Mouse (Mus musculus) C2C12 (cell line): ENCODE data around the gene Med21. TPM values are rescaled to one million over a fixed set of nuclear protein-coding genes. Genes with fewer than 3 reads are reported as not detected.
A peak's percentile ranks its signal among the peaks of the same experiment; 100 is the strongest.

ENCODE experiments used
- H3K27me3 ChIP-seq: one replicate; pipeline ENCODE4 v1.6.1; 2011; ENCODE audit not compliant: control insufficient read depth, insufficient read depth, insufficient read length
- H3K36me3 ChIP-seq: one replicate; pipeline ENCODE4 v1.6.1; 2011; ENCODE audit not compliant: control insufficient read depth, insufficient read depth
- H3K4me3 ChIP-seq: one replicate; pipeline ENCODE4 v1.5.1; 2011; ENCODE audit warnings: mild to moderate bottlenecking, control low read depth; ENCODE audit not compliant: poor library complexity, insufficient read depth, severe bottlenecking
- H3K79me2 ChIP-seq: one replicate; pipeline ENCODE4 v1.6.1; 2011; ENCODE audit not compliant: control insufficient read depth, insufficient read depth
- H3K79me3 ChIP-seq: one replicate; pipeline ENCODE4 v1.6.1; 2011; ENCODE audit warnings: low read depth, control low read depth
- H3ac ChIP-seq: one replicate; pipeline ENCODE3; 2011; ENCODE audit warnings: low read depth; ENCODE audit not compliant: control insufficient read depth, insufficient read length
- CEBPB ChIP-seq: IDR thresholded peaks from one replicate; pipeline ENCODE4 v1.6.1; 2011; ENCODE audit warnings: low read depth, mild to moderate bottlenecking, control low read depth, moderate library complexity
- CTCF ChIP-seq: IDR thresholded peaks from one replicate; pipeline ENCODE4 v1.5.1; 2011; ENCODE audit not compliant: control insufficient read depth, insufficient read depth, insufficient read length
- FOSL1 ChIP-seq: IDR thresholded peaks from one replicate; pipeline ENCODE4 v1.8.0; 2011; ENCODE audit warnings: mild to moderate bottlenecking, low read length; ENCODE audit not compliant: poor library complexity, insufficient read depth, severe bottlenecking
- MAX ChIP-seq: IDR thresholded peaks from one replicate; pipeline ENCODE4 v1.6.1; 2011; ENCODE audit warnings: mild to moderate bottlenecking, control low read depth
- MYOD1 ChIP-seq: IDR thresholded peaks from one replicate; pipeline ENCODE4 v1.6.1; 2011; ENCODE audit warnings: low read depth; ENCODE audit not compliant: control insufficient read depth, insufficient read length
- MYOG ChIP-seq: IDR thresholded peaks from one replicate; pipeline ENCODE4 v1.6.1; 2011; ENCODE audit not compliant: control insufficient read depth, insufficient read length; ENCODE audit errors: extremely low read depth
- USF1 ChIP-seq: IDR thresholded peaks from one replicate; pipeline ENCODE4 v1.6.1; 2011; ENCODE audit warnings: low read depth, mild to moderate bottlenecking, control low read depth, moderate library complexity
- polyA plus RNA-seq: library from polyadenylated mRNA; unstranded; fragments of >200 nt; fragmentation: generic; extraction: Trizol; gene quantifications from one replicate; pipeline ENCODE4 v1.2.1, GENCODE M21; 2012; ENCODE audit warnings: missing spikeins

Med21 gene
- polyA plus RNA-seq, 1 experiment, result 49.0 TPM

DNA sequence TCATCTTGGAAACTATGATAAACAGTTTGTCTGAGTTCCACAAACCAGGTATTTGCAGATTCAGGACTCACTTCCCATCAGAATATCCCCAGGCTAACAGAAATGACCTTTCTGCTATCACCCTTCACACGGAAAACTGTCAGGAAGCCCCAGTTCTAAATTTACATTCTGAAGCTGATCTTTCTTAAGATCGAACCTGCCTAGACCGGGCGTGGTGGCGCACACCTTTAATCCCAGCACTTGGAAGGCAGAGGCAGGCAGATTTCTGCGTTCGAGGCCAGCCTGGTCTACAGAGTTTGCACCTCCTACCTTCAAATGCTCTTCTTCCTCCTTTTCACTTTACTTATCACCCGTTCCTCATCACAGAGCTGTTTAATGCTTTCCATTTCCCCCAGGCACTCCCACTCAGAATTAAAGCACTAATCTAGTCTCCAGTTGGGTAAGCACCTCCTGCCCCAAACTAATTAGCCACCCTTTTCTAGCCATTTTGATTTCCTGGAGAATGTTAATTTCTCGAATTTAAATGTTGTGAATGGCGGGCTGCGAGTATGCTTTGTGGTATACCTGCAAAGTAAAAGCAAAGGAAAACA, 631 bp upstream of the Med21 start:
- H3ac ChIP-seq, result no peak overlapping the region

DNA sequence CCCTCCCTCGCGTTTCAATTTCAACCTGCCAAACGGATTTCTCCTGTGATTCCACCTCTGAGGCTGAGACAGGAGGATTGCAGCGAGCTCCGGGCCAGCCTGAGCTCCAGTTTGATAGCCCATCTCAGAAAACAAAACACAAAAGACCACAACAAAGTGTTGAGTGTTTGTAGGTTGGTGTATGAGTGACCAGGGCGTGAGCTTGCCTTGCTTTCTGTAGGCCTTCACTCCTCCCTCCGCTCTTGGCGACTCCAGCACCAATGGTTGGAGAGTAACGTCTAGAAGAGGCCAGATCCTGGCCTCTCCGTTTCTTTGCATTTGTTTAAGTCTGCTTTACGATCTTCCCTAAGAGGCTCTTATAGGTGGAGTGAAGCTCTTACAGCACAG, 830 bp downstream of the Med21 start:
- TF ChIP-seq CTCF (no peak), CEBPB (no peak), USF1 (no peak), MAX (no peak), MYOD1 (no peak), FOSL1 (no peak), MYOG (no peak)
- Histone ChIP-seq H3K79me2 (peaks cover 55% of the 10 kb centered on the region), H3K4me3 (peak overlapping the region; percentile 62), H3K36me3 (no peaks in the 10 kb centered on the region), H3K27me3 (no peaks in the 10 kb centered on the region), H3ac (peak overlapping the region; percentile 95), H3K79me3 (peaks cover 31% of the 10 kb centered on the region)

More for the DNA sequence above, 631 bp upstream of the Med21 start:
- Histone ChIP-seq H3K79me2 (peaks cover 41% of the 10 kb centered on the region), H3K36me3 (no peaks in the 10 kb centered on the region), H3K27me3 (no peaks in the 10 kb centered on the region), H3K79me3 (peaks cover 27% of the 10 kb centered on the region), H3K4me3 (peak overlapping the region; percentile 62)
- no peak for TF ChIP-seq MYOD1
- no peak for TF ChIP-seq MAX
- no peak for TF ChIP-seq CEBPB
- TF ChIP-seq MYOG, result no peak
- no peak for TF ChIP-seq FOSL1
- TF ChIP-seq CTCF, result no peak
- TF ChIP-seq USF1, result no peak

DNA sequence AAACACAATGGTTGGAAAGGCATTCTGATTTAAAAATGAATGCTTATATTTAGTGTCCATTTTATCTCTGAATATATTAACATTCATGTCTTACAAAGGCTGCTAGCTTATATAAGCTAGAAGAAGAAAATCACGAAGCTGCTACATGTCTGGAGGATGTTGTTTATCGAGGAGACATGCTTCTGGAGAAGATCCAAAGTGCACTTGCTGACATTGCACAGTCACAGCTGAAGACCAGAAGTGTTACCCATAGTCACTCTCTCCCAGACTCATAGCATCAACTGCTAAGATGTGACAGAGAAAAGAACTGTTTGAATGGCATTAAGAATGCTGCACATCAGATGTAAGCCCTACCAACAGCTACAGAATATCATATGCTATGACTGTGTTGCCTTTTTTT, 7.7 kb downstream of the Med21 start:
- Histone ChIP-seq H3K27me3 (no peaks in the 10 kb centered on the region), H3K79me2 (peaks cover 31% of the 10 kb centered on the region), H3ac (no peak overlapping the region), H3K36me3 (peaks cover 30% of the 10 kb centered on the region), H3K4me3 (no peak overlapping the region), H3K79me3 (peaks cover 12% of the 10 kb centered on the region)
- no peak for TF ChIP-seq USF1
- no peak for TF ChIP-seq FOSL1
- no peak for TF ChIP-seq MYOD1
- no peak for TF ChIP-seq CEBPB
- no peak for TF ChIP-seq MYOG
- no peak for TF ChIP-seq MAX
- TF ChIP-seq CTCF, result no peak

DNA sequence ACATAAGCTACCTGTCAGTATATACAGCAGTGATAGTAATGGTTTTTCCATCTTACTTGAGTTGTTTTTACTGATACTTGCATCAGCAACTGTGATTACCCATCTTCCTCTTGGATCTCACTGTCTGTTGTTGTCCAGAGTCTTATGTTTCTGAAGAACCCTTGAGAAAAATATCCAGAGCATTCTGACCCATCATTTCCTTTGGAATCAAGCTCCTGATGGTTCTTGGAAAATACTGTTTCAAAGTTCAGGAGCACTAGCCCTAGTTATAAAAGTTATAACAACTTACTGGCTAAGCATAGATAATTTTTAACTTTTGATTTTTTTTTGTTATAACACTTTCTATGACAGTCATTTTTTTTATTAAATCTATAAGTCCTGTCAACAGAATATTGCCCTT, 9.1 kb downstream of the Med21 start:
- Histone ChIP-seq H3ac (no peak overlapping the region), H3K79me2 (peaks cover 17% of the 10 kb centered on the region), H3K4me3 (no peak overlapping the region), H3K36me3 (peaks cover 30% of the 10 kb centered on the region), H3K79me3 (peaks cover 7% of the 10 kb centered on the region), H3K27me3 (no peaks in the 10 kb centered on the region)
- TF ChIP-seq MAX (no peak), USF1 (no peak), MYOG (no peak), CTCF (no peak), FOSL1 (no peak), MYOD1 (no peak), CEBPB (no peak)

DNA sequence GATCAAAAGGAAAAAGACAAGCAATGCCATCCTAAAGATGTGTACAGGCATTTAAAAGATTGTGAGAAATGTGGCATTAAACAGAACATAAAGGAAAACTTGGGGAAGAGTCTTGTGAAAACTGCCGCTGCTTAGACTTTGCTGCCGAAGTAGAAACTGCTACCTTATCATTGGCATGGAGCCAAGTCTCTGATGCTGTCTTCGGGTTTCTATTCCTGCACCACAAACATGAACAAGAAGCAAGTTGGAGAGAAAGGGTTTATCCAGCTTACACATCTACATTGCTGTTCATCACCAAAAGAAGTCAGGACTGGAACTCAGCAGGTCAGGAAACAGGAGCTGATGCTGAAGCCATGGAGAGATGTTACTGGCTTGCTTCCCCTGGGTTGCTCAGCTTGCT, 10.8 kb downstream of the Med21 start:
- peaks cover 30% of the 10 kb centered on the region for H3K36me3 ChIP-seq
- no peaks in the 10 kb centered on the region for H3K79me3 ChIP-seq
- TF ChIP-seq MYOD1, result no peak
- H3ac ChIP-seq, result no peak overlapping the region
- H3K4me3 ChIP-seq, result no peak overlapping the region
- no peaks in the 10 kb centered on the region for H3K27me3 ChIP-seq
- no peaks in the 10 kb centered on the region for H3K79me2 ChIP-seq

DNA sequence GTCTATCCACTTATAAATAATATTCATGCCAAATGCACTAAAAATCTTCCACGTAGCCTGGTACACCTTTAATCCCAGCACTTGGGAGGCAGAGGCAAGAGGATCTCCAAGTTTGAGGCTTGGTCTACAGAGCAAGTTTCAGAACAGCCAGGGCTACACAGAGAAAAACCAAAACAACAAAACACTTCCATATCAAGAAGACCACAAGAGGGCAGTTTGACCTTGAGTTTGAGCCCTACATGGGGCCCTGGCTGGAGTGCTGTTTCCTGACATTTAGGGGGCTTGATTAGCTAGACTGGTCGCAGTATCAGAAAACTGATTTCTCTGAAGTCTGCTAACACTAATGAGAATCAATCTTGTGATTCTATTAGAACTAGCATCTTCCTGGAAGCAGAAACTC, 18.2 kb downstream of the Med21 start:
- Histone ChIP-seq H3K36me3 (no peaks in the 10 kb centered on the region), H3K27me3 (no peaks in the 10 kb centered on the region), H3K79me3 (no peaks in the 10 kb centered on the region), H3K79me2 (no peaks in the 10 kb centered on the region), H3ac (no peak overlapping the region), H3K4me3 (no peak overlapping the region)
- TF ChIP-seq MYOD1, result no peak
- TF ChIP-seq MAX, result no peak
- no peak for TF ChIP-seq USF1
- TF ChIP-seq CEBPB, result no peak
- TF ChIP-seq CTCF, result no peak
- TF ChIP-seq FOSL1, result no peak
- no peak for TF ChIP-seq MYOG
